Mouse (Mus musculus) C2C12 (cell line): ENCODE results near the gene Tm9sf2.

Experiments
- CTCF ChIP-seq: IDR thresholded peaks from one replicate; pipeline ENCODE4 v1.5.1; 2011; ENCODE audit not compliant: control insufficient read depth, insufficient read depth, insufficient read length
- MAX ChIP-seq: IDR thresholded peaks from one replicate; pipeline ENCODE4 v1.6.1; 2011; ENCODE audit warnings: mild to moderate bottlenecking, control low read depth

DNA sequence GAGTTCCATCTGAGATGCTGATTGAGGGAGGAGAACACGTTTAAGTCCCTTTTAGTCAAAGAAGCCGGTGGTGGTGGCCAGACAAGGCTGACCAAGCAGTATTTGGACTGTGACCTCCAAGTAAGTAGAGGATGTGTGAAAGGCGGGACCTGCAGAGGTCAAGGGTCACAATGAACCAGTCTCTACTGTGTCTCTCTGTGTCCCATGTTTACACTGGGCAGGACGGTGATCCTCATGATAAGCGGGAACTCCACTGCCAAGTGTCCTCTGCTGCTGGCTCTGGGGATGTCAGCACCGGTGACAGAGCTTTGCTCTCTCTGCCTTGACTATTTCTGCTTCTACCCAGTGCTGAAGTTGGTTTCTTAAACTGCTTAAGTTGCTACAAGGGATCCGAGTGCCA lies 64.2 kb downstream of the Tm9sf2 start:
- no peak for TF ChIP-seq CTCF
- TF ChIP-seq MAX, result no peak
